Mouse (Mus musculus) small intestine, adult 2 months (tissue): ENCODE results near the gene Arl9.

Source experiments
- CTCF ChIP-seq: fragments of 200-500 bp; IDR thresholded peaks from 2 replicates; pipeline ENCODE4 v1.5.1; 2012; ENCODE audit warnings: low read depth, mild to moderate bottlenecking, control low read depth, inconsistent platforms, low read length, moderate library complexity, mixed read lengths; ENCODE audit not compliant: insufficient replicate concordance, insufficient read length; ENCODE audit errors: extremely low read depth
- POLR2A ChIP-seq: fragments of 200-500 bp; IDR thresholded peaks from 2 replicates; pipeline ENCODE4 v1.6.1; 2012; ENCODE audit warnings: low read depth, mild to moderate bottlenecking, control low read depth, inconsistent platforms, low read length, moderate library complexity

GRCm38 (mm10) chr5:76962545-76962944, 41.3 kb upstream of the Arl9 start:
- TF ChIP-seq CTCF = no peak
- no peak for TF ChIP-seq POLR2A
